Mouse (Mus musculus): Measurements from ENCODE around the gene Gm13278.
"Not testable (repeated sequence)": the region's sequence is repeated elsewhere in the genome, so short reads cannot be mapped to it uniquely, and the experiment has no call there.

- not testable (repeated sequence) for TF ChIP-seq CTCF, POLR2A (IDR thresholded peaks at IDR 0.05; ENCODE audit: insufficient read depth, low read depth, low read length)
Observed at GRCm38 (mm10) chr4:88756581-88757513, 34.5 kb upstream of the Gm13278 start.
